Mouse (Mus musculus): ENCODE data around the gene Spc24. TPM values are rescaled to one million over a fixed set of nuclear protein-coding genes. Genes with fewer than 3 reads are reported as not detected.

The Spc24 gene
- polyA plus RNA-seq, 1 experiment from 2014 or later, result 80.1 TPM

DNA sequence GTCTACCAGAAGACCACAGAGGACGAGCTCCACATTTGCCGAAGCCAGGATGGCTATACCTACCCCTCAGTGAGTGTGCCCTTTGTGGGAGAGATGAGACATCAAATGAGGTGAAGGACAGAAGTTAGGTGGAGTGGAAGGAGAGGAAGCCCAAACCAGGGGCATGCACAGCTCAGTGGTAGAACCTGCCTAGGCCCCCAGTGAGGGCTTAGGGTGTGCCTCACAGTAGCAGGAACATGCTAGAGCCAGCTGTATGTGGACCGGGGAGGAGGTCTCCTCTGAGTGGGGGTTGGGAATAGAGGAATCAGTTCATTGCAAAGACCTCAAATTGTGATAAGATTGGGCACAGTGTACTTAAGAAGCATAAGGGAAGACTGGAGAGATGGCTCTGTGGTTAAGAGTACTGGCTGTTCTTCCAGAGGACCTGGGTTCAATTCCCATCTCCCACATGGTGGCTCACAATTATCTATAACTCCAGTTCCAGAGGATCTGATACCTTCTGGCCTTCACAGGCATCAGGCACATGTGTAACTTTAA lies 12.8 kb downstream of the Spc24 start:
- Histone ChIP-seq H3K4me1 (peaks cover 7% of the 10 kb centered on the region), H3K9me3 (replicated peaks) (no peaks in the 10 kb centered on the region), H3K4me2 (replicated peaks) (no peak overlapping the region), H3K36me3 (peaks cover 70% of the 10 kb centered on the region), H3K27ac (replicated peaks) (no peak overlapping the region), H3K4me3 (replicated peaks) (no peak overlapping the region), H3K27me3 (no peaks in the 10 kb centered on the region), H3K9ac (no peak overlapping the region)
- no peak for ATAC-seq (ENCODE audit: insufficient number of reproducible peaks, low FRiP score, low TSS enrichment, low read depth)
- WGBS, result 84% methylated on average over 3 of the region's 3 CpGs

DNA sequence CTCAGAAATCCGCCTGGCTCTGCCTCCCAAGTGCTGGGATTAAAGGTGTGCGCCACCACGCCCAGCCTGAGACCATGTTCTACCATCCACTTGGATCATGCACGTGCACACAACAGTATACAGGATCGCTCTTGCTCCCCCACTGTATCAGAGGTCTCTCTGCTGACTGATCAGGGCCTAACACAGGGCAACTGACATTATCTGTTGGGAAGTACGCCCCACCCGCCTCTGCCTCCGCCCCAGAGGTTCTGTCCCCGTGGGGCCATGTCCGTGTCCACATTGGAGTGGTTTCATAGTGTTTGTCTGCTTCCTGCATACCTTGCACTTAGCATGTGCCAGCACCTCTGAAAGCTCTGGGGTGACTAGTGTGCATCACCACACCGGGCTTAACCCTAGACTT lies 18.6 kb downstream of the Spc24 start:
- no peak overlapping the region for H3K4me2 ChIP-seq (replicated peaks)
- H3K27me3 ChIP-seq, result no peaks in the 10 kb centered on the region
- 93% methylated on average over 11 of the region's 11 CpGs for WGBS
- H3K4me3 ChIP-seq (replicated peaks), result no peak overlapping the region
- H3K27ac ChIP-seq (replicated peaks), result no peak overlapping the region
- H3K9me3 ChIP-seq (replicated peaks), result no peaks in the 10 kb centered on the region
- H3K9ac ChIP-seq, result no peak overlapping the region
- H3K36me3 ChIP-seq, result peaks cover 91% of the 10 kb centered on the region
- no peak for ATAC-seq (ENCODE audit: insufficient number of reproducible peaks, low FRiP score, low TSS enrichment, low read depth)
- H3K4me1 ChIP-seq, result no peaks in the 10 kb centered on the region

DNA sequence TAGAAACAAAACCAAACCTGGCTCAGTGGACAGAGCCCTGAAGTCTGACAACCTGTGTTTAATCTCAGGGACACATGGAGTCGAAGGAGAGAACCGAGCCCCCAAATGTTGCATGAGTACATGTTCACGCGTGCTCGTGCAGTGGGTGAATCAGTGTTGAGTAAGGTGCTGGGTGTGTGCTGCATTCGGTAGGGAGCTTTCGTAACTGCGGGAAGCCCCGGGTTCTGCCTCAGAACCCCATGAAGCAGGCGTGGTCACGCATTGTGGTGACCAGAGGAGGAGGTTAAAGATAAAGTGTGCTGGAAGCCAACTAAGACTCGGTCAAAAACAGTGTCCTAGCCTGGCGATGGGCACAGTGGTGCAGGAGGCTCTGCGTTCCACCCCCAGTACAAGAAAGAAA lies 19.7 kb downstream of the Spc24 start:
- Histone ChIP-seq H3K9me3 (replicated peaks) (no peaks in the 10 kb centered on the region), H3K4me2 (replicated peaks) (no peak overlapping the region), H3K4me3 (replicated peaks) (no peak overlapping the region), H3K27me3 (no peaks in the 10 kb centered on the region), H3K27ac (replicated peaks) (no peak overlapping the region), H3K4me1 (no peaks in the 10 kb centered on the region), H3K36me3 (peaks cover 90% of the 10 kb centered on the region), H3K9ac (no peak overlapping the region)
- 90% methylated on average over 14 of the region's 14 CpGs for WGBS
- no peak for ATAC-seq (ENCODE audit: insufficient number of reproducible peaks, low FRiP score, low TSS enrichment, low read depth)

DNA sequence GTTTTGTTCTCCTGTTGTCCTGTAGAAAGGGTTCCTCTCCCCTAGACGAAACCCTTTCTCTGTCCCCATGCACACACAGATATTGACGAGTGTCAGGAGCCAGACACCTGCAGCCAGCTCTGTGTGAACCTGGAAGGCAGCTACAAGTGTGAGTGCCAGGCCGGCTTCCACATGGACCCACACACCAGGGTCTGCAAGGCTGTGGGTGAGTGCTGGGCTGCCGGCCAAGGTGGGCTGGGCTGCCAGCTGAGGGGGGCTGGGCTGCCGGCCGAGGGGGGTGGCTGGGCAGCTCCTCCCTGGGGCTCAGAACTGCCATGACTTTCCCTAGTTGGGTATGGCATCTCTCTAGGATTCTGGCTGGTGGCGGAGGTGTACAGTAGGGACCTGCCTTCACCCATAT lies 21.3 kb downstream of the Spc24 start:
- no peak overlapping the region for H3K27ac ChIP-seq (replicated peaks)
- no peaks in the 10 kb centered on the region for H3K27me3 ChIP-seq
- H3K4me3 ChIP-seq (replicated peaks), result no peak overlapping the region
- H3K4me2 ChIP-seq (replicated peaks), result no peak overlapping the region
- peaks cover 89% of the 10 kb centered on the region for H3K36me3 ChIP-seq
- no peaks in the 10 kb centered on the region for H3K4me1 ChIP-seq
- no peaks in the 10 kb centered on the region for H3K9me3 ChIP-seq (replicated peaks)
- WGBS, result 85% methylated on average over 7 of the region's 7 CpGs
- ATAC-seq (ENCODE audit: insufficient number of reproducible peaks, low FRiP score, low TSS enrichment, low read depth), result no peak
- no peak overlapping the region for H3K9ac ChIP-seq

DNA sequence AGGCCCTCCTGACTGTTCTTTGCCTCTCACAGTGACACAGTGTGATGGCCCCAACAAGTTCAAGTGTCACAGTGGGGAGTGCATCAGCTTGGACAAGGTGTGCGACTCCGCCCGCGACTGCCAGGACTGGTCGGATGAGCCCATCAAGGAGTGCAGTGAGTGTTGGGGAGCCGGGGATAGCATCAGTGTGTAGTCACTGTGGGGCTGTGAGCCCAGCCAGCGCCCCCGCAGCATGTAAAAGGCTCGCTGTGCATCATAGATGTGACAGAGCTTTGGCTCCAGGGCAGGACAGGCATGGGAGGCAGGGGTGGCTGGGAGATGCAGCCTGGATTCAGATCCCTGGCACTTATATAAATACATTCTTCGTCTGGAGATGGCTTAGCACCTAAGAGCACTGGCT lies 22.9 kb downstream of the Spc24 start:
- no peaks in the 10 kb centered on the region for H3K4me1 ChIP-seq
- no peak for ATAC-seq (ENCODE audit: insufficient number of reproducible peaks, low FRiP score, low TSS enrichment, low read depth)
- H3K27ac ChIP-seq (replicated peaks), result no peak overlapping the region; the same call in 1 of the 2 replicates
- H3K9me3 ChIP-seq (replicated peaks), result no peaks in the 10 kb centered on the region
- H3K4me3 ChIP-seq (replicated peaks), result no peak overlapping the region
- WGBS, result 83% methylated on average over 10 of the region's 10 CpGs
- no peak overlapping the region for H3K9ac ChIP-seq
- H3K36me3 ChIP-seq, result peaks cover 94% of the 10 kb centered on the region
- no peak overlapping the region for H3K4me2 ChIP-seq (replicated peaks)
- H3K27me3 ChIP-seq, result no peaks in the 10 kb centered on the region

- H3K4me1 ChIP-seq, result no peaks in the 10 kb centered on the region
- no peaks in the 10 kb centered on the region for H3K9me3 ChIP-seq (replicated peaks)
- H3K9ac ChIP-seq, result no peak overlapping the region
- WGBS, result 87% methylated on average over 3 of the region's 3 CpGs
- H3K4me2 ChIP-seq (replicated peaks), result no peak overlapping the region
- no peak overlapping the region for H3K27ac ChIP-seq (replicated peaks)
- no peaks in the 10 kb centered on the region for H3K27me3 ChIP-seq
- H3K36me3 ChIP-seq, result peaks cover 94% of the 10 kb centered on the region
- no peak for ATAC-seq (ENCODE audit: insufficient number of reproducible peaks, low FRiP score, low TSS enrichment, low read depth)
- no peak overlapping the region for H3K4me3 ChIP-seq (replicated peaks)
Measured at GRCm38 (mm10) chr9:21736580-21736979, 23.5 kb downstream of the Spc24 start.

GRCm38 (mm10) chr9:21735126-21735525 lies 25.0 kb downstream of the Spc24 start:
- Histone ChIP-seq H3K9me3 (replicated peaks) (no peaks in the 10 kb centered on the region), H3K27ac (replicated peaks) (no peak overlapping the region), H3K4me2 (replicated peaks) (no peak overlapping the region), H3K27me3 (no peaks in the 10 kb centered on the region), H3K4me1 (no peaks in the 10 kb centered on the region), H3K9ac (no peak overlapping the region), H3K36me3 (peaks cover 93% of the 10 kb centered on the region), H3K4me3 (replicated peaks) (no peak overlapping the region)
- ATAC-seq (ENCODE audit: insufficient number of reproducible peaks, low FRiP score, low TSS enrichment, low read depth), result no peak
- WGBS, result 89% methylated on average over 14 of the region's 14 CpGs

DNA sequence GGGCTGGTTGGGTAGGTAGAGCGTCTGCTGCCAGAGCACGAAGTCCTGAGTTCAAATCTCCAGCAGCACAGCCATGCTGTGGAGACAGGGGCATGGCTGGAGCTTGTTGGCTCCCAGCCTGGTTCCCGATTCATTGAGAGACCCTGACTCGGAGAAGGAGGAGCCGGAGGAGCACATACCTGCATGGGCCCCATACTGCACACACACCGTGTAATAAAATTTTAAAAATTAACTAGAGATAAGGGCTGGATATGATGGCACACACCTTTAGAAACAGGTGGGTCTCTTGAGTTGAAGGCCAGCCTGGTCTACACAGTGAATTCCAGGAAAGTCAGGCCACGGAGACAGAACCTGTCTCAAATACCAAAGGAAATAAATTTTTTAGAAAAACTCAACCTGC lies 26.1 kb downstream of the Spc24 start:
- no peaks in the 10 kb centered on the region for H3K27me3 ChIP-seq
- H3K9ac ChIP-seq, result no peak overlapping the region
- ATAC-seq (ENCODE audit: insufficient number of reproducible peaks, low FRiP score, low TSS enrichment, low read depth), result no peak
- H3K4me2 ChIP-seq (replicated peaks), result no peak overlapping the region
- H3K4me3 ChIP-seq (replicated peaks), result no peak overlapping the region
- H3K36me3 ChIP-seq, result peaks cover 82% of the 10 kb centered on the region
- H3K27ac ChIP-seq (replicated peaks), result no peak overlapping the region
- 97% methylated on average over 7 of the region's 7 CpGs for WGBS
- peaks cover 8% of the 10 kb centered on the region; the same call in 1 of the 2 replicates for H3K4me1 ChIP-seq
- no peaks in the 10 kb centered on the region for H3K9me3 ChIP-seq (replicated peaks)

GRCm38 (mm10) chr9:21733446-21733845 lies 26.7 kb downstream of the Spc24 start:
- no peak for ATAC-seq (ENCODE audit: insufficient number of reproducible peaks, low FRiP score, low TSS enrichment, low read depth)
- 93% methylated on average over 17 of the region's 17 CpGs for WGBS
- Histone ChIP-seq H3K36me3 (peaks cover 76% of the 10 kb centered on the region), H3K4me2 (replicated peaks) (no peak overlapping the region), H3K9ac (no peak overlapping the region), H3K4me1 (peaks cover 12% of the 10 kb centered on the region; the same call in 1 of the 2 replicates), H3K27ac (replicated peaks) (no peak overlapping the region), H3K27me3 (no peaks in the 10 kb centered on the region), H3K4me3 (replicated peaks) (no peak overlapping the region), H3K9me3 (replicated peaks) (no peaks in the 10 kb centered on the region)

- peaks cover 12% of the 10 kb centered on the region; the same call in 1 of the 2 replicates for H3K4me1 ChIP-seq
- peaks cover 65% of the 10 kb centered on the region for H3K36me3 ChIP-seq
- H3K27me3 ChIP-seq, result no peaks in the 10 kb centered on the region
- H3K4me3 ChIP-seq (replicated peaks), result no peak overlapping the region
- no peak overlapping the region for H3K4me2 ChIP-seq (replicated peaks)
- WGBS, result 86% methylated on average over 9 of the region's 9 CpGs
- no peaks in the 10 kb centered on the region for H3K9me3 ChIP-seq (replicated peaks)
- no peak overlapping the region for H3K27ac ChIP-seq (replicated peaks)
- H3K9ac ChIP-seq, result no peak overlapping the region
- no peak for ATAC-seq (ENCODE audit: insufficient number of reproducible peaks, low FRiP score, low TSS enrichment, low read depth)
Measured at GRCm38 (mm10) chr9:21732288-21732687, 27.8 kb downstream of the Spc24 start.

DNA sequence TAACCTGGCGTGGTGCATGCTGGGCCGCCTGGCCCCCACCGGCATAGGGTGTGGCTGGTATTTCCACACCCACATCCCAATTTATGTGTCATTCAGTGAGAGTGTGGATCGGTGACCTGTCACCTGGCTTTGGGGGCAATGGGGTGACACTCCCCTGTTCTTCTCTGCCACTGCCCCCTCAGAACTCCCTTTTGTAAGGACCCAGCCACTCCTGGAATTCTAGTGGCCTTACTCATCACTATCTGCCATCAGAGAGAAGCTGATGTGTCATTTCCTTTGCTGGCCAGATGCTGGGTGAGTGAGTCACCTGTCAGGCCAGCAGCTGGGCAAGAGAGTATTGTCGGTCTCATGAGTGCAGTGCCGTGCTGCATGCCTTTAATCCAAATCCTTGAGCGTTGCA lies 30.8 kb downstream of the Spc24 start:
- ATAC-seq (ENCODE audit: insufficient number of reproducible peaks, low FRiP score, low TSS enrichment, low read depth), result no peak
- Histone ChIP-seq H3K27me3 (no peaks in the 10 kb centered on the region), H3K9ac (no peak overlapping the region), H3K4me1 (peaks cover 31% of the 10 kb centered on the region), H3K4me3 (replicated peaks) (no peak overlapping the region), H3K36me3 (peaks cover 36% of the 10 kb centered on the region), H3K4me2 (replicated peaks) (no peak overlapping the region), H3K27ac (replicated peaks) (peak overlapping the region; percentile 44; the same call in 1 of the 2 replicates), H3K9me3 (replicated peaks) (no peaks in the 10 kb centered on the region)
- 64% methylated on average over 7 of the region's 7 CpGs for WGBS

- Histone ChIP-seq H3K27me3 (no peaks in the 10 kb centered on the region), H3K36me3 (peaks cover 27% of the 10 kb centered on the region), H3K27ac (replicated peaks) (no peak overlapping the region; the same call in 1 of the 2 replicates), H3K4me2 (replicated peaks) (no peak overlapping the region), H3K4me1 (peaks cover 31% of the 10 kb centered on the region), H3K4me3 (replicated peaks) (no peak overlapping the region), H3K9ac (no peak overlapping the region), H3K9me3 (replicated peaks) (no peaks in the 10 kb centered on the region)
- ATAC-seq (ENCODE audit: insufficient number of reproducible peaks, low FRiP score, low TSS enrichment, low read depth), result no peak
- WGBS, result 75% methylated on average over 10 of the region's 10 CpGs
Measured at GRCm38 (mm10) chr9:21728261-21728832, 31.8 kb downstream of the Spc24 start.
